Mouse (Mus musculus) myocyte (in vitro differentiated cells): Measurements from ENCODE around the gene Tinf2. TPM values are rescaled to one million over a fixed set of nuclear protein-coding genes. Genes with fewer than 3 reads are reported as not detected.
A peak's percentile ranks its signal among the peaks of the same experiment; 100 is the strongest.

ENCODE experiments used
- H3K27me3 ChIP-seq: one replicate; pipeline ENCODE4 v1.6.1; 2011; ENCODE audit not compliant: control insufficient read depth, insufficient read depth, insufficient read length
- H3K36me3 ChIP-seq: one replicate; pipeline ENCODE4 v1.6.1; 2011; ENCODE audit not compliant: control insufficient read depth, insufficient read depth
- H3K4me2 ChIP-seq: one replicate; pipeline ENCODE4 v1.6.1; 2011; ENCODE audit warnings: low read depth, control low read depth
- H3K4me3 ChIP-seq: one replicate; pipeline ENCODE4 v1.5.1; 2011; ENCODE audit warnings: mild to moderate bottlenecking, control low read depth, moderate library complexity
- H3K79me2 ChIP-seq: one replicate; pipeline ENCODE4 v1.6.1; 2011; ENCODE audit not compliant: control insufficient read depth, insufficient read depth
- H3ac ChIP-seq: one replicate; pipeline ENCODE4 v1.6.1; 2011; ENCODE audit not compliant: control insufficient read depth, insufficient read length
- CEBPB ChIP-seq: IDR thresholded peaks from 2 replicates; pipeline ENCODE4 v1.6.1; 2011; ENCODE audit warnings: mild to moderate bottlenecking, moderate library complexity; ENCODE audit not compliant: poor library complexity, insufficient read depth, severe bottlenecking
- E2F4 ChIP-seq: IDR thresholded peaks from one replicate; pipeline ENCODE4 v1.6.1; 2011; ENCODE audit warnings: mild to moderate bottlenecking, control low read depth, moderate library complexity; ENCODE audit not compliant: insufficient read depth
- MAX ChIP-seq: IDR thresholded peaks from one replicate; pipeline ENCODE4 v1.6.1; 2011; ENCODE audit warnings: low read depth, mild to moderate bottlenecking, control low read depth
- MYOD1 ChIP-seq, 3 experiments: IDR thresholded peaks; one replicate each; pipeline ENCODE4 v1.6.1; 2011; ENCODE audit warnings: control low read depth in 2 of 3, low read depth in 2 of 3, mild to moderate bottlenecking in 2 of 3, moderate library complexity in 1 of 3; ENCODE audit not compliant: insufficient read length in 2 of 3, control insufficient read depth in 1 of 3
- MYOG ChIP-seq, 3 experiments: IDR thresholded peaks; one replicate each; pipeline ENCODE4 v1.6.1; 2011; ENCODE audit warnings: control low read depth in 2 of 3, low read depth in 2 of 3, mild to moderate bottlenecking in 2 of 3; ENCODE audit not compliant: insufficient read length in 2 of 3, control insufficient read depth in 1 of 3, insufficient read depth in 1 of 3
- POLR2A ChIP-seq: IDR thresholded peaks from one replicate; pipeline ENCODE4 v1.6.1; 2011; ENCODE audit warnings: low read depth, mild to moderate bottlenecking, control low read depth, moderate library complexity; ENCODE audit not compliant: insufficient read length
- POLR2AphosphoS2 ChIP-seq: IDR thresholded peaks from one replicate; pipeline ENCODE4 v1.6.1; 2011; ENCODE audit warnings: low read depth, control low read depth; ENCODE audit not compliant: insufficient read length
- REST ChIP-seq: IDR thresholded peaks from one replicate; pipeline ENCODE4 v1.6.1; 2011; ENCODE audit warnings: mild to moderate bottlenecking, control low read depth, moderate library complexity; ENCODE audit not compliant: insufficient read depth, insufficient read length
- SRF ChIP-seq: IDR thresholded peaks from one replicate; pipeline ENCODE4 v1.6.1; 2011; ENCODE audit warnings: low read depth; ENCODE audit not compliant: control insufficient read depth, insufficient read length
- TCF12 ChIP-seq: IDR thresholded peaks from one replicate; pipeline ENCODE4 v1.6.1; 2011; ENCODE audit warnings: mild to moderate bottlenecking, control low read depth; ENCODE audit not compliant: poor library complexity, insufficient read depth, severe bottlenecking
- TCF3 ChIP-seq: IDR thresholded peaks from one replicate; pipeline ENCODE4 v1.6.1; 2011; ENCODE audit warnings: low read depth, control low read depth; ENCODE audit not compliant: insufficient read length
- USF1 ChIP-seq: IDR thresholded peaks from one replicate; pipeline ENCODE4 v1.6.1; 2011; ENCODE audit warnings: low read depth, mild to moderate bottlenecking, control low read depth, moderate library complexity
- polyA plus RNA-seq: library from polyadenylated mRNA; unstranded; fragments of >200 nt; fragmentation: generic; extraction: Trizol; gene quantifications from one replicate; pipeline ENCODE4 v1.2.1, GENCODE M21; 2012; ENCODE audit warnings: missing spikeins

Tinf2 gene
- polyA plus RNA-seq, 1 experiment = 12.0 TPM

DNA sequence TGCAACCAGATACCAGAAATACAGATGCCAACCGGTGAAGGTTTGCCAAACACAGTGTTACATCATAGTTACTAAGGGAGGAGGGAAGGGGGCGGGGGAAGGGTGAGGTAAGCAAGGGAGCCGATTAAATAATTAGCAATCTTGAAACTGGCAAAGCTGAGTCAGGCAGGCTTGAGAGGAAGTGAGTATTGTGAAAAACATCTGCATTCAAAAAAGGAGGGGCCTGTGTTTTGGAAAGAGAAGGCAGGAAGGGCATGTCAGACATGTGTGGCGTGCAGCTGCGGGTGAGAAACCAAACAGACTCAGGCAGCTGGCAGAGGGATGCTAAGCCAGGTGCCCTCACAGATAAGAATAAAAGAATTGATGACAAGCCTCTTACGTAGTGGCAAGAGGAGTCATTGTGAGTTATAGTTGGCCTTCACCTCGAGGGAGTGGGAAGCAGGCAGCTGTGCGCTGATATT, 42.8 kb upstream of the Tinf2 start:
- H3K79me2 ChIP-seq = no peaks in the 10 kb centered on the region
- H3K27me3 ChIP-seq = no peaks in the 10 kb centered on the region
- H3K4me2 ChIP-seq = peak overlapping the region; percentile 71
- H3ac ChIP-seq = no peak overlapping the region
- H3K36me3 ChIP-seq = no peaks in the 10 kb centered on the region
- no peak overlapping the region for H3K4me3 ChIP-seq
- TF ChIP-seq MAX = no peak
- peak; percentile 70 for TF ChIP-seq TCF3
- TF ChIP-seq TCF12 = peak; percentile 76
- peak; percentile 6 to 73 (median 38) for TF ChIP-seq MYOG (IDR thresholded peaks at IDR 0.05; ENCODE audit: control insufficient read depth in 1 of 3, insufficient read depth in 1 of 3, insufficient read length in 2 of 3, low read depth in 2 of 3)
- TF ChIP-seq POLR2AphosphoS2 = no peak
- TF ChIP-seq POLR2A = no peak
- TF ChIP-seq USF1 = no peak
- peak; percentile 73 for TF ChIP-seq CEBPB
- no peak for TF ChIP-seq E2F4
- no peak for TF ChIP-seq REST
- peak in 2 of 3 experiments; percentile 78 to 84 for TF ChIP-seq MYOD1 (IDR thresholded peaks at IDR 0.05; ENCODE audit: control insufficient read depth in 1 of 3, insufficient read length in 2 of 3, low read depth in 2 of 3)
- no peak for TF ChIP-seq SRF

DNA sequence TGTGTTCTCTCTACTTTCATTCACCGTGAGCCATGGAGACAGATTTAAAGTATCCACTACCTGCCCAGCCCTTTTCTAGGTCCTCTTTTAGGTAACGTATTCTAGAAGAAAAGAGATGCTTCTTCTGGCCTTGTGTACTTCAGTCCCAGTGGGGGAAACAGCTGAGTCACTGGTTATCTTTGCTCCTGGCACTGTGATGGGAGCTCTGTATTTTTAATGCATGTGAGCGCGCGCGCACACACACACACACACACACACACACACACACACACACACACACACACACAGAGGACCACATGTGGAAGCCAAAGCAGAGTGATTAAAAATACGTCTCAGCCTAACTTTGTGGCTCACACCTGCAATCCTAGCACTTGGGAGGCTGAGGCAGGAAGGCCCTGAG, 41.8 kb upstream of the Tinf2 start:
- no peak overlapping the region for H3K4me3 ChIP-seq
- TF ChIP-seq CEBPB = no peak
- no peak for TF ChIP-seq MAX
- TF ChIP-seq SRF = no peak
- TF ChIP-seq MYOG (IDR thresholded peaks at IDR 0.05; ENCODE audit: control insufficient read depth in 1 of 3, insufficient read depth in 1 of 3, insufficient read length in 2 of 3, low read depth in 2 of 3) = no peak
- TF ChIP-seq E2F4 = no peak
- TF ChIP-seq TCF12 = no peak
- TF ChIP-seq MYOD1 (IDR thresholded peaks at IDR 0.05; ENCODE audit: control insufficient read depth in 1 of 3, insufficient read length in 2 of 3, low read depth in 2 of 3) = no peak
- TF ChIP-seq POLR2A = no peak
- TF ChIP-seq TCF3 = no peak
- TF ChIP-seq POLR2AphosphoS2 = no peak
- TF ChIP-seq REST = no peak
- TF ChIP-seq USF1 = no peak
- H3ac ChIP-seq = no peak overlapping the region
- no peaks in the 10 kb centered on the region for H3K27me3 ChIP-seq
- H3K79me2 ChIP-seq = no peaks in the 10 kb centered on the region
- no peaks in the 10 kb centered on the region for H3K36me3 ChIP-seq
- H3K4me2 ChIP-seq = no peak overlapping the region

DNA sequence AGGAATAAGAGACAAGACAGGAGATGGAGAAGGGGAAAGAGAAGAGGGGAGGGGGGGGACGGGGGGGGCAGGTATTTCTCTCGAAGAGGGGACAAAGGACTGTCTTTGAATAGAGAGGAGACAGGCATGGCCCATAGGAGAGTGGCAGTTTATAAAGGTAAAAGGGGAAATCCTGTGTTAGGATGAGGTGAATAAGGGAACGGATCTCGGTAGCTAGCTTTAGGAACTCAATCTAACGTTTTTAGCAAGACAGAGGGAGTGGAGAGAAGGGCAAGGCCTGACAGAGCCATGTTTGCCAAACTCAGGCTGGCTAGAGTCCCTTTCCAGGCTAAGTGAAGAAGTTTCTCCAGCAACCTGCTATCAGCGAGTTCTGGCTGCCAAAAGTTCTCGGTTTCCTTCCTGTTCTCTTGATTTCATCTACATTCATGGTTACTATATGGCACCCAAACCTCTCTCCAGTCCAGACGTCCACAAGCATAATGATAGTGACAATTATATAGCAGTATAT, 40.9 kb upstream of the Tinf2 start:
- no peak for TF ChIP-seq CEBPB
- no peak for TF ChIP-seq E2F4
- TF ChIP-seq USF1 = no peak
- TF ChIP-seq POLR2A = no peak
- TF ChIP-seq TCF3 = no peak
- TF ChIP-seq MYOG (IDR thresholded peaks at IDR 0.05; ENCODE audit: control insufficient read depth in 1 of 3, insufficient read depth in 1 of 3, insufficient read length in 2 of 3, low read depth in 2 of 3) = no peak
- no peak for TF ChIP-seq MYOD1 (IDR thresholded peaks at IDR 0.05; ENCODE audit: control insufficient read depth in 1 of 3, insufficient read length in 2 of 3, low read depth in 2 of 3)
- no peak for TF ChIP-seq SRF
- H3K4me2 ChIP-seq = peak overlapping the region; percentile 25

DNA sequence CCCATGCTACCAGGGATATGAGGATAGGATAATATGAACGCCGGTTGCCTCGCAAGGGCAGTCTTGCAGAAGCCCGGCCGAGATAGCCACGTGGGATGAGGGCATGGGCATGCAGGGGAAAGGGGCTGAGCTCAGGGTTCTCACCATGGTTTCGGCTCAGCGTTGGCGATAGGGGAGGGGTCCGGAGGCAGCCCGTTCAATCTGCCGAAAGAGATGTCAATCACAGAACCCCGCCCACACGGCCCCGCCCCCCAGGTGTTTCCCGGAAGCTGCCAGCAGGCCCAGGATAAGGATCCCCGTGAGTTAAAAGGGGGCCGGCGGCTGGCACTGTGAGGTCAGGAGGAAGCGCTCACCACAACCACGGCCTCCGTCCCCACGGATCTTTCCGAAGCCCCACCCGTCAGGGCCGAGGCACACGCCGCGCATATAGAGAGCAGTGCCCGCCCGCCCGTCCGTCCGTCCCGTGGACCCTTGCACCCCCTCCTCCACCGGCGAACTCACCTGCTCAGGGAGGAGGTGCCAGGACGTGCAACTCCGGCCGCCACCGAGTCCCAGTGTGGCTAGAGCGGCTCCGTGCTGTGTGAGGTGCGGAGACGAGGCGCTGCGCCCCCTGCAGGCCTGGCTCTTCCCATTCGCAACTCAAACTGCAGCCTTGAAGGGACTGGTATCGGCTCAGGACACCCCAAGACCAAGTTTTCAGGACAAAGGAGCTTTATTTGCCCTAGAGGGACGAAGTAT, 40.2 kb upstream of the Tinf2 start, which contains the start of gene Rabggta:
TSS of gene Rabggta (minus strand) at position 564 of the 738 bp plus-strand sequence.
- no peaks in the 10 kb centered on the region for H3K27me3 ChIP-seq
- TF ChIP-seq REST = no peak
- TF ChIP-seq MAX = no peak
- TF ChIP-seq MYOG (IDR thresholded peaks at IDR 0.05; ENCODE audit: control insufficient read depth in 1 of 3, insufficient read depth in 1 of 3, insufficient read length in 2 of 3, low read depth in 2 of 3) = peak in 2 of 3 experiments; percentile 57 to 70
- TF ChIP-seq CEBPB = no peak
- no peak for TF ChIP-seq SRF
- peak; percentile 35 for TF ChIP-seq POLR2AphosphoS2
- no peak for TF ChIP-seq USF1
- TF ChIP-seq TCF12 = no peak
- no peak for TF ChIP-seq TCF3
- TF ChIP-seq POLR2A = peak; percentile 66
- peak in 2 of 3 experiments; percentile 28 to 40 for TF ChIP-seq MYOD1 (IDR thresholded peaks at IDR 0.05; ENCODE audit: control insufficient read depth in 1 of 3, insufficient read length in 2 of 3, low read depth in 2 of 3)
- TF ChIP-seq E2F4 = no peak
- H3K36me3 ChIP-seq = no peaks in the 10 kb centered on the region
- H3K4me3 ChIP-seq = peak within 1 kb of the TSS; percentile 44
- no peaks in the 10 kb centered on the region for H3K79me2 ChIP-seq
- H3ac ChIP-seq = peak within 1 kb of the TSS; percentile 39
- peak within 1 kb of the TSS; percentile 91 for H3K4me2 ChIP-seq

More for the DNA sequence above, 40.9 kb upstream of the Tinf2 start:
- peak overlapping the region; percentile 39 for H3ac ChIP-seq
- peak overlapping the region; percentile 44 for H3K4me3 ChIP-seq
- no peaks in the 10 kb centered on the region for H3K27me3 ChIP-seq
- no peaks in the 10 kb centered on the region for H3K79me2 ChIP-seq
- no peaks in the 10 kb centered on the region for H3K36me3 ChIP-seq
